Mouse (Mus musculus) urinary bladder, postnatal 10 days (tissue): ENCODE results near the gene Cep170.

Experiments used
- DNase-seq: peaks from one replicate; pipeline ENCODE4 v3.0.0; 2022; ENCODE audit warnings: low spot score

The Cep170 gene

GRCm38 (mm10) chr1:176824611-176825010 is 10.7 kb upstream of the Cep170 start:
- DNase-seq, result no peak

DNA sequence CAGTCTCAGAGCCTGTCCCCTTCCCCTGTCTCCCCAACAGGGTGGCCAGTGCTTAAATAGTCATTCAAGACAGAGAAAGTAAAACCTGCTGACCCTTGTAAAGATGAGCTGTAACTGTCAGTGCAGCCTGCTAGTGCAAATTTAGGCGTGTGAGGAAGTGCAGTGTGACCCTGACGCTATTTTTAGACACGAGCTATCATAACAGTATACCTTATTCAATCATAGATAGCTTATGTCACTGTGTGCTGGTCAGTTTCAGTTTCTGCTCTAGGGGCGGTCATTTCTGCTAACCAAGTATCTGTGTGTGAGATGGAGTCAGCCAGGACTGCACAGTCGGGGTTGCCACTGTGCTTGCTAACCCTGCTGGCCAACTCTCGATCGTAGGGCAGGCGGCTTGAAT is 10.0 kb upstream of the Cep170 start:
- no peak for DNase-seq

DNA sequence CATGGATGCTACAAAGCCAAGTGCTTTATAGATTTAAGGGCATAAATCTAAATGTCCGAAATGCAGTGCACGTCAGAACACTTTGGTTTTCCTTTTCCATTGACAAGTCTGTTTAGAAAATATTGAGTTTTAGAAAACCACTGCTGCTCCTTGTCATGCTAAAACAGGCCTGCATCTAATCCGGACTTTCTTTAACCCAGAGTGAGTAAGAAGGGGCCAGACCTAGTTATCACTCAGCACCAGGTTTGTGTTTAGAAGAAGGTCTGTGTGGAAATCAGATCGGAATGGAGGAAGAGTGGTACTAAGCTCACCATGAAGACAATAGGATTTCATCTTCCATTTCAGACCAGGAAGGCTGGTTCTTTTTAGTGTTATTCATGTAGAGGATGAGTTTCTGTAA is 9.1 kb upstream of the Cep170 start:
- no peak for DNase-seq

DNA sequence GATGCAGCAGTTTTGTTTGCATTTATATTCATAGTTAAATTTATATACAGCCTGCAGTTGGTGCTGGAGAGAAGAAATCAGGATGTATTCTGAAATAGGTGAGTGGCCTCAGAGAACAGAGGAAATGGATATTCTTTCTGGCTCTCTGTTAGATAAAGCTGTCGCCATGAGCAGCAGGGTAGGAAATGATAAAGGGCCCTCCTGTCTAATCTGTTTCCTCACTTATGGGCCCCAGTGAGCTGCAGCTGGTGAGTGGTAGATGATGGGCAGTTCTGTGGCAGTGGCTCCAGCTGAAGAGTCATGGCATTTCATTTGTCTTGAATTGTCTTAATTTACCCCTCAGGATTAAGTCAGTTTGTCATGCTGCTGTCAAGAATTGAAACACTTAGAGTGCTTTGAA is 8.1 kb upstream of the Cep170 start:
- DNase-seq, result no peak

DNA sequence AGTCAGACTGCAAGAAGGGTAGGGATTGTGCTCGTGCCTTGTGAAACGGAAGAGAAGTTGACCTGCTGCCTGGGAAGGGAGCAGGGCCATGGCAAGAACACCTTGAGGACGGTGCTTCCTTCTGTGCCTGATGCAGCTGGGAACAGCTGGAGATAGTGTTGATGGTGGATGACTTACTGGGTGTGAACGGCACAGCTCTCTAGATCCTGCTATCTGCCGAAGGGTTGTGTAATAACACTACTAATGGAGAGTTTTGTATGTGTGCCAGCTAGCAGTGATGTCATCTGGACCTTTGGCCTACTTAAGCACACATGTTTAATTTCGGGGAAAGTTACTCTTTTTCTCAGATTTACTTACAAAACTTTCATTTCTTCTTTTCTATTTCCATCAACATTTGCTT is 4.9 kb upstream of the Cep170 start:
- no peak for DNase-seq

- no peak for DNase-seq
These were observed 4.3 kb upstream of the Cep170 start for GRCm38 (mm10) chr1:176818147-176818546.

- DNase-seq, result no peak
These were observed 2.9 kb upstream of the Cep170 start for GRCm38 (mm10) chr1:176816728-176817127.

DNA sequence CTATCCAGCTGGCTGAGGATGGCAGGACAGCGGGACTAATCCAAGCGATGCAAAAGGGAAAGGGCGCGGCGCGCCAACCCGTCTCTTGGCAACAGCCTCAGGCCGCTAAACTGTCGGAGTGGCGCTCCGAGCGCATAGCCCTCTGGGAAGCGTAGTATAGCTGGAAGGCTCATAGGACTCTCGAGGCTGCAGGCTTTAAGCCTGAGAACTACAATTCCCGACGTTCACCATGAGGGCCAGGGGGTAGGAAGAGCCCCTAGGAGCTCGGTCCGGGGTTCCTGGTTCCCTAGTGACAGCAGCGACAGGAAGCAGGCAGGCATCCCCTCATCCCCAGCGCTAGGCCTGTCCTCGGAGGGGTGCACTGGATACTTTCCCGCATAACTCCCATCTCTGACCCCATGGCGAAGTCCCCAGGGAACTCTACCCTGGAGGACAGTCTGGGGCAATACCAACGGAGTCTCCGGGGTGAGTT is 760 bp upstream of the Cep170 start, which contains the start of gene Sdccag8:
Gene Sdccag8, plus strand, starts transcription at position 70 of the 472 bp plus-strand sequence.
- DNase-seq, result peak; percentile 69

DNA sequence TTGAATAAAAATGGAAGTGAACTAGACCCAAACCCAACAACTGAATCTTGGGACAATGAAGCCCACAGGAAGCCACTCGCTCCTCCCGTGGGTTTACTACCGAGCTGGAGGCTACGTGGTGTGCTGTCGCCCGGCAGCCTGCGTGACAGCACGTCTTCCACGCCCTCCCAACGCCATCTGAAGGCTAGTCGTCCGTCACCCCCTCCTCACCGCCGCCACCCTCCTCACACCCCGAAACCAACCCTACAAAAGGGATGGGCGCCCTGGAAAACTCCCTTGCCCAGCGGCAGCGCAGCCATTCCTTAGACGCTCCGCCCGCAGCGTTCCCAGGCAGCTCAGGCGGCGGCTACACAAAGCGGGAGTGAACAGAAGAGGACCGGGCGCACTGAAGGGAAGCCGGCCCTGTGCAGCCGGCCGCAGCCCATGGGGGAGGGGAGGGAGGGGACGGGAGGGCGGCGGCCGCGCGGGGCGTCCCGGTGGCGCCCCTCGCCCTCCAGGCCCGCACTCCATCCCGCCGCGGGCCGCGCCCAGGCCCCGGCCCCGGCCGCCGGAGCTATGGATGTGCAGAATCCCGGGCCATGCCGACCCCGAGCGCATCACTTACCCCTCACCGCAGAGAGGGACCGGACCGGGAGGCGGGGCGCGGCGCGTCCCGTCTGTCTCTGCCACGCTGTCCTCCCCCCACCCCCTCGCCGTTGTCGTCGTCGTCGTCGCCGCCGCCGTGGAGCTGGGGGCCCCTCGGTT is 403 bp downstream of the Cep170 start:
- no peak for DNase-seq

- DNase-seq, result no peak
These were observed 1.2 kb downstream of the Cep170 start for GRCm38 (mm10) chr1:176812491-176813291.

- no peak for DNase-seq
These were observed 2.0 kb downstream of the Cep170 start for GRCm38 (mm10) chr1:176811892-176812291.

DNA sequence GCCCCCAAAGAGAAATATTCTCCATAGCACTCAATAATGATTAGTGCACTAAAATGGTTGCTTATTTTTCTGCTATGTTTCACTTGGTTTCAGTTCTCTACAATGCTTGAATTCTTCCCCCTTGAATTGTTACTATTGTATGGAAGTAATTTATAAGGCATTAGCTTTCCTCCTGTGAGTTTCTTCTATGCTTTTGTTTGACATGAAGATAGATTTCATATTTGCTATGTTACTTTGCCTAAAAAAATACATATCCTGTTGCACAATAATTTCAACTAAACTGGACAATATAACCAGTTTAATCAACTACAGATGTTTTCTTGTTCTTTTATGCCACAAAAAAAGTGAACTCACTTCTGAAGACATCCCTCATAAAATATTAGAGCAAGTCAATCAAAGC is 3.7 kb downstream of the Cep170 start:
- DNase-seq, result no peak

DNA sequence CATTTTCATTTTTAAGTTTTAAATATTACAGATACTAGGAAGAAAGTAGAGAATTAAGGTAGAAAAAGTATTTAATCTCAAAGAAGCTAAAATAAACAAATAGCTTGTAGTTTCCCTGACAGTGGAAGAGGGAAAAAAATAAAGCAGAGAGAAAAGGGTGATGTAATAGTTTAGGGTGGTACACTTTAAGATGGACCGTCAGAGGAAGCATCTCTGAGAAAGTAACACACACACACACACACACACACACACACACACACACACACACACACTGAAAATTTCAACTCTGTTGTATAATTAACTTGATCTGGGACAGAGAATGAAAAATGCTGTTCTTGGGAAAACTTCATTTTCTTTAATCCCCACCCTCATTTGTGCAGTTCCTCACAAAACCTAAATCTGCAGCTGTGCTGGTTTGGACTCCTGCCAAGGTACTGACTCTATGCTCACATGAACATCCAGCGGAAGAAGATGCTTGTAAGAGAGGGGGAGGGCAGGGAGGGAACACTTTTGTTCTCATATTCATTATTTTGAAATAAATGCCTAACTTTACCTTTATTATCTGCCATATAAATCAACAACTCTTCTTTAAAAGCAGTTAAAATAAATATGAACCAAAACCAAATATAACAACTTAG is 13.0 kb downstream of the Cep170 start:
- no peak for DNase-seq

DNA sequence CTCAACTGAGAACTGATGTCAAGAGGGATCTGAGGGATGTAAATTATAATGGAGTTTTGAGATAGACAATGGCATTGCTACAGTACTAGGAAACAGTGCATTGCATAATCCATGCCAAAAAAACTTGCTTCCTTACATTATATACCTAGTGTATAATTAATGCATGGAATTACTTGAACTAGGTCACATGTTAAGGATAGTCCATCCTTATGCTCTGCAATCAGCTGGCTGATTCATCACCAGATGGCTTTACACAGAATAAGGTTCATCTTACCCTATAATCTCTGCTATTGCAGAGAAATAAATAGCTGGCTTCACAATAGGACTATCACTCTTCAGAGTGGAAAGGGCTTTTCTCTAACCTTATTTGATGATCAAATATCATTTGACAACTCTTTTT is 15.2 kb downstream of the Cep170 start:
- DNase-seq, result no peak

DNA sequence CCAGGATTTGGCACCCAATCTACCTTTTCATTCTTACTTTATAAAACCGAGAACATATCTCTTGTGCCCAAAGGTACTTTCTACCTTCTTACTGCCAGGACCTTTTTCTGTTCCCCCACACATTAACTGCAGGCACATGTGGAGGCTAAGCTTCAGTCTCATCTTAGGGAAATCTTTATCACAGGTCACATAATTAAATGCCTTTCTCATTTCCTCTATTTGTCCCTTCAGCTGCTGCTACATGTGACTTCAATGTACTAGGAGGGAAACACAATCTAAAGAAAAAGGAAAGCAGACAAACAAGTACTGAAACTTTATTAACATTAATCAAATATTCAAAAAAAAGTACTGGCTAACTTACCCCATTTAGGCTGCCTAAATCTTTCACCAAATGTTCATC is 21.7 kb downstream of the Cep170 start:
- DNase-seq, result no peak

DNA sequence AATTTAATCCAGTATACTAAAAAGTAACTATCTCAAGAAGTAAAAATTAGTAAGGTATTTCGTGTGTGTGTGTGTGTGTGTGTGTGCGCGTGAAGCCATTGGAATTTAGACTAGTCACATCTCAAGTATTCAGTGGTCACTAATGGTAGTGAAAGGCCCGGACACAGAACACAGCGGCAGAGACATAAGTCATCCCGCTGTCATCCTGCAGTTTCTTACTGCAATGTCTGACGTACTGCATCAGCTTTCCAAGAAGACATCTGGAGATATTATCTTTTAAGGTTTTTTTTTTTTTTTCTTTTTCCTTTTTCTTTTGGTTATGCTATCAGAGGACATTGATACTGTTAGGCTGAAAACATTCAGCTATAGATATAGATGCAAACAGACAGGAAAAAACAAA is 24.5 kb downstream of the Cep170 start:
- no peak for DNase-seq

GRCm38 (mm10) chr1:176774533-176774932 is 39.3 kb downstream of the Cep170 start:
- DNase-seq, result no peak

DNA sequence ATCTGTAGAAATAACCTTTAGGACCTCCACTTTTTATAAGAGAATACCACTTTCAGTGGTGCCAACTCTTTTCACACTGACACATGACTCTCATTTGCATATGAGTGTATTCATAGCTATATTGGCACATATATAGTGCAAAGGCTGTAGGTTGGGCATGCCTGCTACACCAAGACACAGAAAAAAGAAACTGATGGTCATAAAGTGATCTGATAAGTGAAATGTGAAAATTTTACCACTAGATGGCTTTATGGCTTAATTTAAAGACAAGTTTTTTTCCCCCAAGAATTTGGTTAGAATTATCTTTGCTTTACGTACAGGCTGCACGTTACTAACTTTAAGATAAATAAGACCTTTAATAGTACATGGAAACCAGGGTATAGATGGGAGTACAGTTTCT is 51.6 kb downstream of the Cep170 start:
- no peak for DNase-seq

DNA sequence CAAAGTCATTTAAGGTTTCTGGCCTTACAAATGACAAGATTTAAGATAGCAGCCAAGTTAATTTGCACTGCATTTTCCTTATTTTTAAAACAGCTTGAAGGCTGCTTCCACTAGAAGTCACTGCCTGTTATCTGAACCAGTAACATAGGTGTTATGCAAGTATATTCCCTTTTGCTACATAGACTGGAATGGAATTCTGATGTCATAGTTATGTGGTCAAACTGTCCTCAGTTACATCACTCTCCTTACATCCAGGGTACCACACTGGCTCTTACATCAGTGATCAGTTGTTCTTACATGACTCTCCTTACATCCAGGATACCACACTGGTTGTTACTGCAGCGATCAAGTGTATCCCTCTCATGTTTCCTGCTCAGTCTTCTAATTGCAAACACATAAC is 53.2 kb downstream of the Cep170 start:
- DNase-seq, result no peak

GRCm38 (mm10) chr1:176755586-176755985 is 58.3 kb downstream of the Cep170 start:
- no peak for DNase-seq

- DNase-seq, result no peak
These were observed 59.8 kb downstream of the Cep170 start for GRCm38 (mm10) chr1:176753861-176754718.

DNA sequence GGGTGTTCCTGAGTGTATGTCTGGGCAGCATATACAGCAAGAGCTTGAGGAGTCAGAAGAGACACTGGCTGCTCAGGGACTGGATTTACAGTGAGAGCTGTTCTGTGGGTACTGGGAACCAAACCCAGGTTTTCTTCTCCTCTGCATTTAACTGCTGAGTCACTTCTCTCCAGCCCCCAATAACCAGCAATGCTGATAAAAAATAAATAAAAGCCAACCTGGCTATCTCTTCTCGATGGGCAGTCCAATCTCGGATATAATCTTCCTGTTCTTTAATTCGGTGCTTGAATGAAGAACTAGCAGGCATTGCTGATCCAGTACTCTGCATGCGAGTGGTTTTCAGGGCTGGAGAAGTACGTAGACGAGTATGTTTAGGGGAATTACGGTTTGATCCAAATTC is 64.2 kb downstream of the Cep170 start:
- DNase-seq, result no peak
